ENCODE assay signal across 10 mouse cellular contexts in the genomic region with DNA sequence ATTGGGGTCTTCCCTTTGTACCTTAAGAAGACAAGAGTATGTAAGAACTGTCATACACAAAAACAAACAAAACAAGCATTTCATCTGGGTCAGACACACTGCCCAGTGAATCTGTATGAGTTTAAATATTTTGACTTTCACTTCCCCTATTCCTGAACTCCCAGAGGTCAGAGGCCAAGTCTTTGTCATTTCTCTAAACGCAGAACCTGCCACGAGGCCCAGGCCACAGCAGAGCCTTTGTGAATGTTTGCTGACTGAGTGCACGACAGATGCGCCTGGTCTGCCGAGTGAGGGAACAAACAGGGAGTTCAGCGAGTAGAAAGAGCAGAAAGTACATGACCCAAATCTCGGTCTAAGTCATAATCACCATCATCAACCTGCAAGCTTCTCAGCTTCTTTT. TPM values are rescaled to one million over a fixed set of nuclear protein-coding genes. Genes with fewer than 3 reads are reported as not detected.
A peak's percentile ranks its signal among the peaks of the same experiment; 100 is the strongest.
DNase-seq lines count a peak whose midpoint lies in the region; ATAC-seq and TF ChIP-seq lines count a peak whose summit lies in the region.
"Had no signal": no experiment of that assay in that cellular context is flagged by ENCODE, and none has a peak within 500 bp of the region (broad histone marks: within the 10 kb centered on the region; RNA-seq: fewer than 3 reads in every experiment).

No protein-coding gene starts in this region.

- peak overlapping the region; percentile 43; the same call in 1 of the 2 replicates for H3K27ac ChIP-seq in kidney, adult 2 months (ENCODE audit: insufficient read depth, low read depth, low read length)
- H3K27ac ChIP-seq in kidney, embryonic 15.5 days = no peak overlapping the region
- H3K27ac ChIP-seq in neural tube, embryonic 13.5 days (replicated peaks) = no peak overlapping the region
- H3K27ac ChIP-seq in forebrain, postnatal 0 days (ENCODE audit: low read depth, low read length) = no peak overlapping the region
- H3K27ac ChIP-seq: limb, embryonic 13.5 days had no signal

- H3K36me3 ChIP-seq in kidney, adult 2 months (ENCODE audit: control insufficient read depth, insufficient read depth, low read length) = no peaks in the 10 kb centered on the region
- H3K36me3 ChIP-seq in kidney, embryonic 15.5 days = peaks cover 5% of the 10 kb centered on the region; the same call in 1 of the 2 replicates
- 0 out of 2 replicates have a peak, but pooled peaks cover 9% of the 10 kb centered on the region for H3K36me3 ChIP-seq in neural tube, embryonic 13.5 days
- no peaks in the 10 kb centered on the region for H3K36me3 ChIP-seq in forebrain, postnatal 0 days (ENCODE audit: insufficient read depth)

- H3K27me3 ChIP-seq in kidney, adult 2 months (replicated peaks; ENCODE audit: control insufficient read depth, insufficient read depth, low read length) = no peaks in the 10 kb centered on the region
- no peaks in the 10 kb centered on the region for H3K27me3 ChIP-seq in kidney, embryonic 15.5 days
- no peaks in the 10 kb centered on the region for H3K27me3 ChIP-seq in neural tube, embryonic 13.5 days
- no peaks in the 10 kb centered on the region for H3K27me3 ChIP-seq in forebrain, postnatal 0 days (ENCODE audit: insufficient read depth, low read length)
- H3K27me3 ChIP-seq: limb, embryonic 13.5 days had no signal

- no peaks in the 10 kb centered on the region for H3K9me3 ChIP-seq in kidney, embryonic 15.5 days (replicated peaks)
- H3K9me3 ChIP-seq in neural tube, embryonic 13.5 days = no peaks in the 10 kb centered on the region
- no peaks in the 10 kb centered on the region for H3K9me3 ChIP-seq in forebrain, postnatal 0 days (ENCODE audit: low read length)
- H3K9me3 ChIP-seq: limb, embryonic 13.5 days had no signal

- no peak overlapping the region for H3K4me2 ChIP-seq in kidney, embryonic 15.5 days
- peak overlapping the region; percentile 38 for H3K4me2 ChIP-seq in neural tube, embryonic 13.5 days
- H3K4me2 ChIP-seq in forebrain, postnatal 0 days (ENCODE audit: low read depth) = no peak overlapping the region
- H3K4me2 ChIP-seq: limb, embryonic 13.5 days had no signal

- no peak for TF ChIP-seq CTCF in kidney, adult 2 months (conservative IDR thresholded peaks at IDR 0.05; ENCODE audit: insufficient read depth, insufficient read length, low read depth, low read length)
- no peak for TF ChIP-seq CTCF in forebrain, postnatal 0 days (IDR thresholded peaks at IDR 0.05; ENCODE audit: low read depth)

- H3K9ac ChIP-seq in kidney, embryonic 15.5 days = no peak overlapping the region
- H3K9ac ChIP-seq in neural tube, embryonic 13.5 days = no peak overlapping the region
- no peak overlapping the region for H3K9ac ChIP-seq in forebrain, postnatal 0 days
- H3K9ac ChIP-seq: limb, embryonic 13.5 days had no signal

- no peak for TF ChIP-seq POLR2A in kidney, adult 2 months (IDR thresholded peaks at IDR 0.05; ENCODE audit: low read depth, low read length)

- no peak overlapping the region for H3K4me3 ChIP-seq in kidney, adult 2 months (ENCODE audit: insufficient read depth, low read depth, low read length)
- no peak overlapping the region for H3K4me3 ChIP-seq in kidney, embryonic 15.5 days (replicated peaks)
- no peak overlapping the region for H3K4me3 ChIP-seq in neural tube, embryonic 13.5 days
- no peak overlapping the region for H3K4me3 ChIP-seq in forebrain, postnatal 0 days (ENCODE audit: low read depth, low read length)
- H3K4me3 ChIP-seq: limb, embryonic 13.5 days had no signal

- no peak for ATAC-seq in kidney, embryonic 15.5 days (replicated peaks; ENCODE audit: low FRiP score)
- no peak for ATAC-seq in neural tube, embryonic 13.5 days (ENCODE audit: low read depth)
- ATAC-seq in forebrain, postnatal 0 days = no peak

- peaks cover 44% of the 10 kb centered on the region for H3K4me1 ChIP-seq in kidney, adult 2 months (ENCODE audit: control insufficient read depth, insufficient read depth, low read length)
- H3K4me1 ChIP-seq in kidney, embryonic 15.5 days = peaks cover 51% of the 10 kb centered on the region
- H3K4me1 ChIP-seq in neural tube, embryonic 13.5 days (replicated peaks) = peaks cover 69% of the 10 kb centered on the region
- peaks cover 13% of the 10 kb centered on the region; the same call in 1 of the 2 replicates for H3K4me1 ChIP-seq in forebrain, postnatal 0 days (ENCODE audit: insufficient read depth)

- DNase-seq in kidney, adult 2 months = peak; percentile 59
- DNase-seq in embryo, embryonic 10.5 days (ENCODE audit: low spot score) = peak; percentile 80
- DNase-seq in lung, postnatal 10 days = peak; percentile 19
- no peak for DNase-seq in forebrain, postnatal 0 days
- DNase-seq in urinary bladder, adult 18-20 months (ENCODE audit: low spot score in 2 of 2) = no peak
- DNase-seq in right cerebral cortex, adult 2 months (ENCODE audit: low spot score in 2 of 2) = no peak

- 15% methylated on average over 7 of the region's 7 CpGs for WGBS in kidney, adult 2 months
- 36% methylated on average over 7 of the region's 7 CpGs for WGBS in kidney, embryonic 15.5 days
- 9% methylated on average over 7 of the region's 7 CpGs for WGBS in neural tube, embryonic 13.5 days
- WGBS in forebrain, postnatal 0 days = 23% methylated on average over 7 of the region's 7 CpGs

RNA-seq across cellular contexts. Expression of a gene that starts 4.2 kb away (rescaled TPM):
- 19.5 and 21.5 TPM in 2 replicates for polyA plus RNA-seq in kidney, adult 2 months (2012; rRNA removed)
- 5.3 and 6.4 TPM in 2 replicates for polyA plus RNA-seq in kidney, embryonic 15.5 days (2015; fragmentation: Nextera tagmentation; extraction: Ambion mirVana)
- polyA plus RNA-seq in neural tube, embryonic 13.5 days (2015; fragmentation: Nextera tagmentation; extraction: Ambion mirVana) = 2.5 and 4.1 TPM in 2 replicates
- 1.5 and 1.8 TPM in 2 replicates for total RNA-seq in forebrain, postnatal 0 days (2014; rRNA removed)
- 1.9 and 2.0 TPM in 2 replicates for polyA plus RNA-seq in forebrain, postnatal 0 days (2015; fragmentation: Nextera tagmentation; extraction: Ambion mirVana)
- total RNA-seq: ES-E14 had no signal

RNA-seq across cellular contexts. Expression of a gene that starts 4.9 kb away (rescaled TPM):
- polyA plus RNA-seq in kidney, adult 2 months (2012; rRNA removed) = 46.4 and 50.8 TPM in 2 replicates
- 28.6 and 30.8 TPM in 2 replicates for polyA plus RNA-seq in kidney, embryonic 15.5 days (2015; fragmentation: Nextera tagmentation; extraction: Ambion mirVana)
- 32.8 and 37.9 TPM in 2 replicates for polyA plus RNA-seq in neural tube, embryonic 13.5 days (2015; fragmentation: Nextera tagmentation; extraction: Ambion mirVana)
- total RNA-seq in forebrain, postnatal 0 days (2014; rRNA removed) = 22.8 and 28.6 TPM in 2 replicates
- 7.2 and 17.8 TPM in 2 replicates for polyA plus RNA-seq in forebrain, postnatal 0 days (2015; fragmentation: Nextera tagmentation; extraction: Ambion mirVana)

Comparison
In these comparisons a context has a peak if more than half of its experiments do, and no peak if none do; other contexts are left out.
1. DNase-seq: peak in kidney, adult 2 months (single experiment), embryo, embryonic 10.5 days (single experiment) and lung, postnatal 10 days (single experiment); none in forebrain, postnatal 0 days (single experiment), urinary bladder, adult 18-20 months (0 of 2) and right cerebral cortex, adult 2 months (0 of 2).